Mouse (Mus musculus): ENCODE data around the gene AU021092.

DNA sequence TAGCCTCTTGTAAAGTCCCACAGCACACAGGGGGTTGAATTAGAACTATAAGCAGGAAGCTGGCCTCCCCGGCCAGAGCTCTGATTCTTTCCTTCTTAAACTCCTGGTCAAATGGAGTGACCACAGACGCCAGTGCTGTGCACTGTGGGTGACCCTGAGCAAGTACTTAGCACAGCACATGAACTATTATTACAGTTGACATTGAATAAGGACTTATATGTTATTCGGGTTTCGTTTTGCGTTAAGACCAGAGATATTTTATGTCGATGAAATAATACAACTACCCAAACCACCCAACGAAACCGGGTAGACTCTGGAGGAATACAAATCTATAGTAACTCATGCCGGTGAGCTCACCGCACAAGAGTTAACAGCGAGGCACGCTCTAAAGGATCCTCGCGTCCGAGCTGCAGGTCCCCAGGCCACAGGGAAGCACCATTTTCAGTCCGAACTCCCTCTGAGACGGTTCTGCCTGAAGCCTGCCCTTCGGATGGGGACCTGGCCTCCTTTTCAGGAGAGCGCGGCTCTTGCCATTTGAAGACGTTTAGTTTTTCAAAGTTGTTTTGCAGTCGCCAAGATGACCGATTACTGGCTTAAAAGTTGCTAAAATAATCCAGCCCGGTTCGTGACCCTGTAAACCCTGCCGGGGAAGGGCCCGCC, 33.1 kb upstream of the AU021092 start:
- TF ChIP-seq CTCF (IDR thresholded peaks at IDR 0.05; ENCODE audit: low read depth) (no peak), EP300 (IDR thresholded peaks at IDR 0.05; ENCODE audit: low read depth) (no peak)
